ENCODE assay signal across 1 mouse cellular context in the genomic region with DNA sequence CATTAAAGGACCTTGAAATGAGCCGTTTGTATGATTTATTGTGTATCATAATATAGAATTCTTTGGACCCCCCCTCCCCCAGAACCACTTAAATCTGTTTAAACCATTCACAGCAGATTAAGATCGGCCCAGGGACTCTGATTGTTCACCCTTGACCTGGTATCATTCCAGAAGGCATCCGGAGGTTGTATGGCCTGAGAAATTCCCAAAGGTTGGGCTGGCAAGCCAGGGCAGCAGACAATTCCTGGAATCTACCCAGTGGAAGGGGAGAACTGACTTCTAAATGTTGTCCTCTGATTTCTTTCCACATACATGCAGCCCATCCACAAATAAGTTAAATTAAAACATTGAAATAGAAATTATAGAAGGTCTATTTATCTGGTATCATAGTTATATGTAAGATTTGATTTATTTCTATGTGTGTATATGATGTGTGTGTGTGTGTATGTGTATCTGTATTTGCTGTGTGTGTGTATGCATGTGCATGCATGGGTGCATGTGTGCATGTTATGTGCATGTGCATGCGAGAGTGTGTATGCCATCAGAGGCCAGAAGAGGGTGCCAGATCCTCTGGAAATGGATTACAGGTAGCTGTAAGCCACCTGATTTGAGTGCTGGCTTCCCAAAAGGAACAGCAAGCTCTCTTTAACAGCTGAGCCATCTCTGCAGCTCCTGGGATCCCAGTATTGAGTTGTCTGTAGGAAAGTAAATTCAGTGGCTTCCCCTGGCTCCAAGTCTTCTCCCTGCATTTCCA.
TF ChIP-seq lines count a peak whose summit lies in the region.

No protein-coding gene starts in this region.

TF ChIP-seq in MEL, 35 proteins besides CTCF, POLR2A, EP300 and RAD21:
- TF ChIP-seq NRF1 (IDR thresholded peaks at IDR 0.05; ENCODE audit: insufficient read depth, low read depth, low read length, poor library complexity, severe bottlenecking) (no peak), POLR2AphosphoS5 (IDR thresholded peaks at IDR 0.05; ENCODE audit: borderline replicate concordance, low read depth, low read length) (no peak), BHLHE40 (IDR thresholded peaks at IDR 0.05; ENCODE audit: borderline replicate concordance, low read depth, low read length) (no peak), KAT2A (conservative IDR thresholded peaks at IDR 0.05; ENCODE audit: low read depth, low read length) (no peak), SIN3A (IDR thresholded peaks at IDR 0.05; ENCODE audit: low read length) (no peak), ZNF384 (IDR thresholded peaks at IDR 0.05; ENCODE audit: low read depth, low read length) (no peak)
